Mouse (Mus musculus) kidney, adult 11 months (tissue): Measurements from ENCODE around the gene Hoga1.

Experiments
- DNase-seq: peaks from one replicate; pipeline ENCODE4 v3.0.0; 2022

The Hoga1 gene

DNA sequence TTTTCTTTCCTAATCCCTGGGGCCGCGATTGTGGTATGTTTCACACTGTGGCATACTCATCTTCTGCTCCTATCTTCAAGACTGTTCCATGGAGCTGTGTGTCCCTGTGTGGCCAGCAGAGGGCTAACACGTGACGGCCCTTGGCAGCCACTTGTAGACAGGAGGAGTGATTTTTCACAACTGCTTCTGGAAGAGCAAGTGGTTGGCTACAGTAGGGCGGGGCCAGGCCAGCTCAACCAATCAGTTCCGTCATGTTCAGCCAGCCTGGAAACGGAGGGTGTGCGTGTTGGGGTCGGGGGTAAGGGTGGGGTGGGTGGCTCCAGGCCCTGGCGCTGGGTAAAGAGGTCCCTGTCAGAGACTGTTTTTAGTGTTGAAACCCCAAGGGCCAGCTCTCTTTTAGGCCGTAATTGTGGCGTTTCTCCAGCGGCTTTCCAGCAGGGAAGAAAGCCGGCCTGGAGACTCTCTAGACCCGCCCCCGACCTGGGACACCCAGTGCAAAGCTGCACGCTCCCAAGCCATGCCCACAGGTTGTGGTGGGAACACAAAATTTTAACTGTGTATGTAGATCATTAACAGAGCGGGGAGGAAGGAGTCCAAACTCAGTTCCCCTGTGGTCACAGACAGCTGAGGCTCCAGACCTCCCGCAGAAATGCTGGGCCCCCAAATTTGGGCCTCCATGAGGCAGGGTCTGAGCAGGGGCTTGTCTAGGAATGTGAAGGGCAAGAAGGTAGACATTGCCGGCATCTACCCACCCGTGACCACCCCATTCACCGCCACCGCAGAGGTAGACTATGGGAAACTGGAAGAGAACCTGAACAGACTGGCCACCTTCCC lies at the start of gene Hoga1:
Hoga1 (plus strand) TSS at position 342 of the 834 bp plus-strand sequence.
- DNase-seq, result peak; percentile 92

DNA sequence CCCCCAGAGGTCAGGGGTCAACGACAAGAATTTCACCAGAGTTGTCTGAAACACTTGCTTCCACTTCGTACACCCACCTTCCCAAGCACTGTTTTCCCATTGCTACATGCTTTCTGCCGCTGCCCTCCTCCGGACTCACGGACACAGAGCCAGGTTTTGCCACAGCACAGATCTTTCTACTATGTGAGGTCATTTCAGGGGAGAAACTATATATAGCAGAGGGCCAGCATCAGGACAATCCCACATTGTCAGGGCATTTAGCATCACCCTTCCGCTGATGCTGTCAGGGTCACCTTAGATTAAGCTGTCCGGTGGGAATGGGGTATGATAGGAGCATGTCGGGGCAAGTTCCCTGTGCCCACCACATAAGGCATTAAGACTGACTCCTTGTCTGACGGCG lies 48.3 kb upstream of the Hoga1 start:
- no peak for DNase-seq

DNA sequence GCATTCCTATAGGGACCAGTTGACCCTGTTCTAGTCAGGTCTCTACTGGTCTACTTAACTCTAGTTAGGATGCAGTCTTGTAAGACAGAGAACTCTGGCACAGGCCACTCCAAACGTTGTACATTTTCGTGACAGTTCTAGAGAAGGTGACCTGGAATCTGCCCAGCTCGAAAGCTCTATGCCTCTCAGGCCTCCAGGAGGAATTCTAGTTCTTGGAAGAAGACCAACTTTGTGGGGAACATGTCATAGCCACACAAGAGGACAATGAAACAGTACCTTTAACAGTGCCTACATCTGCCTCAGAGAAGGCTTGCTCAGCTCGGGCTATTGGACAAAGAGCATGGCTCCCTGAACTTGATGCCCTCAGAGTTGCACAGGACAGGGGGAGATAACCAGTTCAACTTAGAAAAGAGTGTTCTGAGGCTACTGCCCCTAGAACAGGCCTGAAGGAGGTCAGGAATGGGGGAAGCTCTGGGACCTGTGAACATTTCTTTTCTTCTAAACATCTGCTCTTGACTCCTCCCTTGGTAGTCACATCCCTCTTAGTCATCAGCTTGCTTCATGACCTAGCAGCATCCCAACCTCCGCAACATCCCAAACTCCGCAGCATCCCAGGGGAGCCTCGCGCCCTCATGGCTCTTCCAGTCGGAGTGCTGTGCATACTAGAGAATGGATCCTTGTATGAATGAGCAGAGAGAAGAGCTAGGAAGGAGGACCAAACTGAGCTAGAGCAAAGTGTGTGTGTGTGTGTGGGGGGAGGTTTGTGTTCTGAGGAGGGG lies 46.5 kb upstream of the Hoga1 start:
- DNase-seq, result no peak

DNA sequence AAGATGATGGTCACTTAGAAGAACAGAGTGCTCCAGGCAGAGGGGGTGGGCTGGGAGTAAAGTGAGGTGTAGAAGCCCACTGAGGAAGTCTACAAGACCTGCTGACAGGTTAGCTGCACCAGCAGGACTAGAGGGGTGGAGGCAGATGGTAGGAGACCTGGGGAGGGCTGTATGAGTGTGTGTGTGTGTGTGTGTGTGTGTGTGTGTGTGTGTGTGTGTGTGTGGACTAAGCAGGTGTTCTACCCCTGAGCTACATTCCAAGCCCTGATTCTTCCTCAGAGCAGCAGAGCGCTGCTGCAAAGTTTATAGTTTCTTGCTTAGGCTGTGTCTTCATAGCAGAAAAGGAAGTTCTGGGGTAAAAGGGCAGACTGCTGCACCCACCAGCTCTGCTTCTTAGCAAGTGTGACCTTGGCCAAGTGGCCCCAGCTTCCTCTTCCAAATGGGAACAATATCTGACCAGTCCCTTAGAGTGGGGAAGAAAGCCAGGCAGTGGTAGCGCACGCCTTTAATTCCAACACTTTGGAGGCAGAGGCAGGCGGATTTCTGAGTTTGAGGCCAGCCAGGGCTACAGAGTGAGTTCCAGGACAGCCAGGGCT lies 45.6 kb upstream of the Hoga1 start:
- DNase-seq, result no peak

DNA sequence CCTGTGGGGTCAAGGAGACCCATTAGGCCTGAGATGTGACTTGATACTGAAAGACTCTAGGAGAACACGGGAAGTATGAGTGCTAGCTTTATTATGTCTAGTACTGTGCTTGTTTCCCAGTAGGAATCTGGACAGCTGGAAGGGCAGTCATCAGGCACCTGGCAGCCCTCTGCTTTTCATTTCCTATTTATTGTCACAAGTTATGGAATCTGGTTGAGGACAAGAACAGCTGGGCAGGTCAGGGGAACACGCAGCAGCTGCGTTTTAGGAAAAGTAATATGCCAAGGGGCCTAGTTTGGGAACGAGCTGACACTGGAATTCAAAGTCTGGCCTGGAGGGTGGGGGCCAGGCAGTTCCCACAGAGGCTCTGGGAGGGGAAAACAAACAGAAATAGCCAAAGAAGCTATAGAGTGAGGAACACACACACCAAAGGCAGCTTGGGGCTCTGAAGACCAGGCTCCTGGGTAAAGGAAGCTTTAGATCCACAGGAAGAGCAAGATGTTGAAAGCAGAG lies 44.9 kb upstream of the Hoga1 start:
- no peak for DNase-seq

DNA sequence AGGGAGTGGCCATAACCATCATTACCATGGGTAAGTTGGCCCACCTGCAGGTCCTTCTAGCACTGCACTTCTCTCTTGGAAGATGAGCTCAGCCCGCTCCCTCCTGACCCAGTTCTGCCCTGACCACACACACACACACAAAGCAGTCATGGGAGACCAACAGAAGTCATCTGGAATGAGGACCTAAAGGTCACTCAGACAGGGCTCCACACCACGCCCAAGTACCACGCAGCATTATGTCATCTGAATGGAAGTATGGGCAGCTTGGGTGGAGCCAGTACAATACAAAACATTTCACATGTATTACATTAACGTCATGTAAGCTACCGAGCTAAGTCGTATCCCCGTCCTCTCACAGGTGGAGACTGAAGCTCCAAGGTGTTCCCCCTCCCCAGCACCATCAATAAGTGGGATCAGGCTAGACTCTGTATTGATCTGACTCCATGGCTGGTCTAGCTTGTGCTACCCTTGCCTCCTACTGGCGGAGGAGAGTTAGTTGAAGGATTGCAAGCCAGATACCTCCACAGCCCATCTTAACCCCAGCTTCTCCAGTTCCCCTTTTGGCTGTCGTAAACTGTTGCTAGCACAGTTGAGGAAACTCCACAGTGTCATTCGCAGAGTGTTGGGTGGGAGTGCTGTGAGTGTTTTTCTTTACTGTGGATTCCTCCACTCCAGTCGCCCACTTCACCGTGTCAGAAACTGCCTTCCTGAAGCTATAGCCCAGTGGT lies 44.0 kb upstream of the Hoga1 start:
- no peak for DNase-seq

DNA sequence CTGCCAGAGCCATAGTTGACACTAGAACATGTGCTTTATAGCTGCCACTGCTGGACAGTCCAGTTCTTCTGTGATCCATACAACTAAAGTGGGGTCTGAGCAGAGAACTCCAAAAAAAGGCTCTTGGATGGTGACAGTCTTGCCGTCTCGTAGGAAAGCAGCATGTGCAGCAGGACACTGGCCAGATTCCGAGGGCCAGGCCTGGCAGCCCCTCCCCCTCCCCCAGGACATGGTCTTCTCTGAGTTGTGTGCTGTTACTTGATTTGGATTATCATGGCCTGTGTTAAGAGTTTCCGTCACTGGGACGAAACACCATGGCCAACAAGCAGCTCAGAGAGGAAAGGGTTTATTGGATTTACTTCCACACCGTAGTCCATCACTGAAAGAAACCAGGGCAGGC lies 41.2 kb upstream of the Hoga1 start:
- DNase-seq, result no peak

GRCm38 (mm10) chr19:42005616-42006015 lies 39.8 kb upstream of the Hoga1 start:
- no peak for DNase-seq

DNA sequence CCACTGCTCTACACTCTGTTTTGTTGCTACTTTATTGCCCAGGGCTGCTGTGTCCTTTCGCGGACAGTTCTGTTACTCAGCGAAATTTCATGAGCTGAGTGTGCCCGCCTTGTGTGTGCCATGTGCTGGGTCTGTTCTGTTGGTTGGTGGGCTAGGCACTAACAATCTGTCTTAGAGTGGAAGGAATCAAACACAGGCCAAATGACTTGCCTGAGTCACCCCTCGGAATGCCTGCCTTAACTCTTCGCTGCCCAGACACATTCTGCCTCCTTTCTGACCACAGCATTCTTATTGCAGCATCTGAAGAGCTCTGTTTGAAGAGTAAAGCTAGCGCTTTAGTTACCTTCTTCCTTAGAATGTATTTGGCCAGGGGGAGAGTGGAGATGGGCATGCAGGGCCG lies 38.8 kb upstream of the Hoga1 start:
- no peak for DNase-seq

DNA sequence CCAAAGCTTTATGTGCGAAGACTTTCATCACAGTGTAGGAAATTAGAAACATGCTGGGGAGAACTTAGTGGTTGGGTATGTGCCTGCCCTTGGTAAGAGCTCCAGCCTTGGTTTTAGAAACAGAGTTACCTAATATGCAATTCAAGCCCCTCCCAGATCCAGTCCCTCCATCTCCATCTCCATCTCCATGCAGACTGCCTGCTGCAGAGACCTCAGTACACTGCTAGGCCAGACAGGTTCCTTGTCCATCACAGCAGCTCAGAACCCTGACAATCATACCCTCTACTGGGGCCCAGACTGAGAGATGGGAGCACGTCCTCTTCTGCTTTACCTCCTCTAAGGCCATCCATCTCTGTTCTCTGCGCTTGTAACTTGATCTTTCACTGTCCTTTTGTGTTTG lies 36.8 kb upstream of the Hoga1 start:
- no peak for DNase-seq

DNA sequence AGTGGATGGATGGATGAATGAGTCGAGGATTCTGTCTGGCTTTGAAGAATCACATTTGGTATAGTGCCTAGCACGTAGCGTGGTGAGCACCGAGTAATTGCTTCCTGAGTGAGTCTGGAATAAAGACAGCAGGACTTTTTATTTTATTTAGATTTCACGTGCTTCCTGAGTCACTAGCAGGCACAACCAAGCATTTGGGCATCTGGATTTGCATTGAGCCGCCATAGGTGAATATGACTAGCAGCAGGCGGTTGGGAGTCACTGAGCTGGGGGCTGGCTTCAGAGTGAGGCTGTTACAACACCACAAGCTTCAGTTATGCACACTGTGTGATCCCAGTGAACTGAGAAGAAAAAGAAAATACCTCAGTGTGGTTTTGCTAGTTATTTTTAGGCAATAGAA lies 36.3 kb upstream of the Hoga1 start:
- no peak for DNase-seq

DNA sequence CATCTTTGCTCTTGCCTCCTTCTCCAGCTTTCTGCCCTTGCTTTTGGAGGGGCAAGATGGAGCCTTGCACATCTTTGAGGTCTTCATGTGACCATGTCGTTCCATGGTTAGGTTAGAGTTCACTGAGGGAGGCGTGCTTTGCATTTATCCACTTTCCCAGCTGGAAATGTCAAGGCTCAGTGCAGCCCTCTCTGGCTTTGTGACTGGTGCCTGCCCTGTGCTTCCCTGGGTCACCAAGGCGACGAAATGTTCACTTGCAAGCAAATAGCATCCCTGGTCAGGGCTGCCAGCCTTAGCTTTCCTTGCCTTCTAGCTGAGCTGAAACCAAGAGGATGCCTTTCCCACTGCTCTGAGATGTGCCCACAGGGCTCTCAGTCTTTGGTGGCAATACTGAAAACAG lies 35.0 kb upstream of the Hoga1 start:
- no peak for DNase-seq

GRCm38 (mm10) chr19:42011123-42011522 lies 34.3 kb upstream of the Hoga1 start:
- no peak for DNase-seq

DNA sequence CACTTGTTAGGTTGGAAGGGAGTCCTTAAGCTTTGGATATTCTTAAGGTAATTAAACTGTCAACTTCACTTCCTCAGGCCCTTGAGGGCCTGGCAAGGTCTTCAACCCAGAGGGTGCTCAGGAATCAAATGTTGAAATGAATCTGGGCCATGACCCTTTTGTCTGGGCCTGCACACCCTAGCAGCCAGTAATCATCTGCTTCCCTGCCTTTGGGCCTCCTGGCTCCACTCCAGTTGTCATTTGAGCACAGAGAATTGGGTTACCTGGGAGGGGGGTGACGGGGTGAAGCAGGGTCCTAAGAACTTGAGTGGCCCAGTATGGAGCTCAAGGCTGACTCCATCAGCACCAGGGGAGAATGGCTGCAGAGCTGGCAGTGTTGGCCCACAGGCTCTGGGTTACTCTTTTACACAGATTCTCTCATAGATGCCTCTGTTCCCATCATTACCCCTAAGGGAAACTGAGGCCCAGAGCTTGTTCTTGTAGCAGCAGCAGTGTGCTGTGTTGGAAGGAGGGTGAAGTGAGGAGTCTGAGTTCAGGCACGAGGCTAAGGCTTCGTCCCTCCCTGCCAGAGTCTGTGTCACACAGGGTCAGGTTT lies 31.1 kb upstream of the Hoga1 start:
- DNase-seq, result no peak

GRCm38 (mm10) chr19:42015001-42015400 lies 30.4 kb upstream of the Hoga1 start:
- DNase-seq, result no peak

DNA sequence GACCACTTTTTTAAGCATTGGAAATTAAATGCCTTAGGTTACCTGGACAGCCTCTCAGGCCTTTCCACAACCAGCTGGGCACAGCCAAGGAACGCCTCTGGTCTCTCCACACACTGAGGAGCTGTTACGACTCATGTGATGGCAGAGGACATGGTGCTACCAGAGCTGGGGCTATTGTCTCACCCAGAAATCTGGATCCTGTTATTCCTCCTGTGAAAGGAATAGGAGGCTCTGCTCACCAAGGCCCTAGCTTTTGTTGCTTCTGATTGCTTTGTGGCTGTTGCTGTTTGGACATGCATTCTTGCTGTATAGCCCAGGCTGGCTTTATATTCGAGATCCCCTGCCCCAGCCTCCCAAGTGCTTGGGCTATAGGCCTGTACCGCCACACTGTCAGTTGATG lies 29.2 kb upstream of the Hoga1 start:
- no peak for DNase-seq

DNA sequence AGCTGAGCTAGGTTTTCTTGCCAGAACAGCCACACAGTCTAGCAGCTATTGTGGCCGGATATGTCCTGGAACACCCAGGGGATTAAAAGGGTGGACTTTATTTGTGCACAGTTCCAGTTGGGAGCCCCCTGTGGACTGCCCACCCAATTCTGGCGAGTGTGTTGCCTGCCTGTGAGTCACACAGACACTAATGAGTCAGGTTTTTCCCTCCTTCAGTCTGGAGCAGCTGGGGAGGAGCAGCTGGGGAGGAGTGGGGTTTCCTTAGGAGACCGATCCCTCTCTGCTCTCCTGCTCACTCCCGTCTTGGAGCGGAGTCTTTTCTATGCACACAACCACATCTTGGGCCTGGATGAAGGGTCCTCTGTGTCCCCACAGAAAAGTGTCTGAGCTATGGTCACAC lies 28.6 kb upstream of the Hoga1 start:
- DNase-seq, result no peak

DNA sequence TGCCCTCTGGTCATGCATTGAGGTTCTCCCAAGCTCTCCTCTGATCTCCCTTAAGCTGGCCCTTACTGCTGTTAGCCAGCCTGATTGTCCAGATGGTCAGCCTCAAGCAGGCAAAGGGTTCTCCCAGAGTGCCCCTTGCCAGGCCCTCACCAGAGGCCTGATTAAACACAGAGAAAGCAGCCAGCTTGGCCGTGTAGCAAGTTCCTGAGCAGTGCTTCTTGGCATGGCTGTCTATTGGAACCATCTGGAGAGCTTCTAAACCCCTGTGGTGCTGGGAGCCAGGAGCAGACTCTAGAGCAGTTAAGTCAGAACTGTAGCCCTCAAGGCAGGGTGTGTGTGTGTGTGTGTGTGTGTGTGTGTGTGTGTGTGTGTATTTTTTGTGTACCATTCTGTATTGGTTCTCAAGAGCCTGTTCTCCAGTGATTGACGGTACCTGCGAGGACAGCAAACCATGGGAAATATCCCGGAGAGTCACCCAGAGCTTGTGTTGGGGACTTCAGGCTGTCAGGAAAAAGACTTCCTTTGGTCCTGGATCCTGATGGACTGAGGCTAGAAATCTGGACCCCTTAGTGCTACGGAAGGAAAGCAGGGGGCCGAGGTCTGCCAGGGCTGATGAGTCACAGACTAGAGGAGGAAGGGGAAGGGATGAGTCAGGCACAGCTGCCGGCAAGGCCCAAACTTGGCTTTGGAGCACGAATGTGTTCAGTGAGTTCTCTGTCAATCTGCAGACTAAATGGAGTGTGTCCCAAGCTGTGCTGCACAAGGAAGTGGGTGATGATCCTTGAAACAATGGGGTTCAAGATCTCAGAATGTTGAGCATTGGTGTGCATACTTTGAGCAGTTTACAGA lies 27.8 kb upstream of the Hoga1 start:
- DNase-seq, result no peak

- no peak for DNase-seq
Measured at GRCm38 (mm10) chr19:42019011-42019522, 26.3 kb upstream of the Hoga1 start.

DNA sequence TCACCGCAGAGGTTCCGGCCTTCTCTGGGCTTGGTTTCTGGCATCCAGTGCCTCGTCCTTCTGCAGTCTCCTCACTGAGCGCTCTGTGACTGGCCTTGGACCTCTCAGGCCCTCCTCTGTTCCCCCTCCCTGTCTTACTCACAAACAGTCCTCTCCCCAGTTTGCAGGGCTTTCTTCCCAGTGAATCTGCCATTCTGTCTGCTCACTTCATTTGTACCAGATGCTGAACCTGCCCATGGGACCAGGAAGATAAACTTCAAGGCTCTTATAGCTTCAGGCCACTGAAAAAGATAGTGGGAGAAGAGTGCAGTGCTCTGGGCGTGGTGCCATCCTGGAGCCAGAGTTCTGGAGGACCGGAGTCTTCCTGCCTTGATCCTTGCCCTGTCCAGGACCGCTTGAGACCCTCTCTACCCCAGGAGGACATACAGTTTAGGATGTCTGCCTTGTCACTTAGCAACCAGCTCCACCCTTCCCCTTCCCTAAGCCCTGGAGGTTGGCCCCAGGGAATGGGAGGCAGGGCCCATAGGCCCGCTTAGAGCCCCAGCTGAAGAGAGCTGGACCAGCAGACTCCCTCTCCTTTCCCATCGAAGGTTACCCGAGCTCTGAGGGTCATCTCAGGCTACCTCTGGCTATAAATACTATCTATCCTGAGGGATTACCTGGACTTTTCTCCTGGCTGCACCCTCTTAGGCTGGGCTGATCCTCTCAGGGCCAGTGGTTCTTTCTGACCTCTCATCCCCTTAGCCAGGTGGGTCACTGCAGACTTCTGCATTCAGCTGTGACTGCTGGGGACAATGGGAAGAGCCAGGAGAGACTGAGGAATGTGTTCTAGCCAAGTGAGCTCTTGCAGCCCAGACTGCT lies 23.5 kb upstream of the Hoga1 start:
- DNase-seq, result no peak

- DNase-seq, result no peak
Measured at GRCm38 (mm10) chr19:42022542-42022848, 22.9 kb upstream of the Hoga1 start.
